In genomic region chr11:113234432-113234831, GRCm38 (mm10) we compare ENCODE assay signal across 19 mouse cellular contexts.
A peak's percentile ranks its signal among the peaks of the same experiment; 100 is the strongest.
DNase-seq lines count a peak whose midpoint lies in the region; ATAC-seq lines count a peak whose summit lies in the region.
"Had no signal": no experiment of that assay in that cellular context is flagged by ENCODE, and none has a peak within 500 bp of the region (broad histone marks: within the 10 kb centered on the region; RNA-seq: fewer than 3 reads in every experiment).

No protein-coding gene starts in this region.

- peak; percentile 34 for DNase-seq in CD4-positive, CD25-positive, alpha-beta regulatory T cell, adult 2 months (ENCODE audit: low read depth, low spot score)
- DNase-seq in naive thymus-derived CD4-positive, alpha-beta T cell, adult 2 months (ENCODE audit: low read depth), result peak; percentile 43
- no peak for DNase-seq in ovary, postnatal 10 days (ENCODE audit: low spot score)
- no peak for DNase-seq in heart, postnatal 25 days (ENCODE audit: low spot score)
- DNase-seq in gastrocnemius, postnatal 14 days, result no peak
- DNase-seq: adrenal gland, adult 2 months; adrenal gland, postnatal 10 days; adrenal gland, postnatal 25 days; cerebellum, adult 11 months; cerebellum, adult 18-20 months; cerebellum, adult 8-10 months; cerebellum, adult 9-11 months; cerebellum, postnatal 14 days; cerebellum, postnatal 36 days; embryo, embryonic 11 days had no signal

- peak; percentile 63 for ATAC-seq in activated CD4-positive, CD25-positive, alpha-beta regulatory T cell, adult 4 months
- ATAC-seq: forebrain, embryonic 14.5 days; forebrain, embryonic 16.5 days; Patski had no signal

- intact Hi-C loops in heart, postnatal 25 days (cut with DNase I), result no loop called here
- intact Hi-C loops in gastrocnemius, postnatal 14 days (cut with DNase I; ENCODE audit: low total_unique reads), result no loop called here

Comparison
In these comparisons a context has a peak if more than half of its experiments do, and no peak if none do; other contexts are left out.
1. DNase-seq: peak in CD4-positive, CD25-positive, alpha-beta regulatory T cell, adult 2 months (single experiment) and naive thymus-derived CD4-positive, alpha-beta T cell, adult 2 months (single experiment); none in ovary, postnatal 10 days (single experiment), heart, postnatal 25 days (single experiment) and gastrocnemius, postnatal 14 days (single experiment).